Mouse (Mus musculus) heart, postnatal 25 days (tissue): ENCODE data around the gene Zfp488. TPM values are rescaled to one million over a fixed set of nuclear protein-coding genes. Genes with fewer than 3 reads are reported as not detected.

Experiments
- DNase-seq: peaks from one replicate; pipeline ENCODE4 v3.0.0; 2022; ENCODE audit warnings: low spot score
- intact Hi-C: fragments of 180-260 bp; cut with DNase I; formaldehyde crosslinking; loops from one replicate; pipeline ENCODE4 v1.15.1; 2025
- total RNA-seq, 2 experiments: library from RNA; stranded (reverse); gene quantifications; 2 replicates each; pipeline ENCODE4 v1.2.3; 2021

Gene Zfp488
- total RNA-seq, 2 experiments from 2014 or later: not detected

DNA sequence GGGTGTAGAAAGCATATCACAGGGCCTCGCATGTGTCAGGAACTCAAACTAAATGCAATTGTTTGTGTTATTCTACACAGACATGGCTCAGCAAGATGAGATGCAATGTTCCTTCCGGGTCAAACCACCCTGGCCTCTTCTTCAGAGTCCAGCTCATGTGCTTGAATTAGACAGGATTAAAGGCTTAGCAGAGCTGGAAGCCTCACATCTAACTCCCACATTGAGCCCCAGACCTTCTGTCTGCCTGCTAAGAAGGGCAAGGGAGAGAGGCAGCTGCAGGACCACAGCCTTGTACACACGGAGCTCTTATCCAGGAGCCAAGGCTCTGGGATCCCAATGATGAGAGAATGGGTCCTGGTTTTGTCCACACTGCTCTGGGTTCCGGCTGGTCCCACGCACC lies 24.8 kb downstream of the Zfp488 start, which contains the start of gene Rbp3:
Gene Rbp3, plus strand, starts transcription at position 243 of the 400 bp plus-strand sequence.
- intact Hi-C loops: no loop called here

DNA sequence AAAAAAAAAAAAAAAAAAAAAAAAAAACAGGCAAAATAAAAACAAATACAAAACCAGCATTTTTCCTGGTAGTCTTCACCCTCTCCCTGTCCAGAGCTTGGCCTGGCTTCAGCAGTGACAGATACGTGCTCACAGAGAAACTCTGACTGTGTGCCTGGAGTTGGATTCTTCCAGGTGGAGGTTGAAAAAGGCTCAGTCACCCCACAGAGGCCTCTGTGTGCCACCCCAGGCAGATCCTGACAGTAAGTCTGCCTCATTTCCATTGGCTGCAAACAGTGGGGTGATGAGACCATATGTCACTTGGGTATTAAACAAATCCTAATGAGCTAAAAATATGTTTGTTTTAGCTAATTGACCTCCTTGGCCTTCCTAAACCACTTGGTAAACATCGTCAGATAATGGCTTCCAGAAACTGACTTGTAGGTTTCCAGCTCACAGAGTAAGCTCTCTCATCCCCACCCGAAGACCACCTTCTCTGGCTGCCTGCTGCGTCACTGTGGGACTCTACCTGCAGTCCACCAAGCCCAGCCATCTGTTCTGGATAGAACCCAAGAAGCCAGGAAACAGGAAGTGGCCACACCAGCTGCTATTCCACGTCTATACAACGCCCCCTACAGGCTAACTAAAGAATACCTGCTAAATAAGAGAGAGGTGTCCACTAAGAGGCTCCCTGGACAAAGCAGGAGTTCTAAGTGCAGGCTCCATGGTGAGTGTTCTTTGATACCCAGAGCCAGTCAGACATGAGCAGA lies 26.2 kb downstream of the Zfp488 start:
- no peak for DNase-seq
- intact Hi-C loops: no loop called here

More for the DNA sequence above, 24.8 kb downstream of the Zfp488 start, which contains the start of gene Rbp3:
- no peak for DNase-seq

DNA sequence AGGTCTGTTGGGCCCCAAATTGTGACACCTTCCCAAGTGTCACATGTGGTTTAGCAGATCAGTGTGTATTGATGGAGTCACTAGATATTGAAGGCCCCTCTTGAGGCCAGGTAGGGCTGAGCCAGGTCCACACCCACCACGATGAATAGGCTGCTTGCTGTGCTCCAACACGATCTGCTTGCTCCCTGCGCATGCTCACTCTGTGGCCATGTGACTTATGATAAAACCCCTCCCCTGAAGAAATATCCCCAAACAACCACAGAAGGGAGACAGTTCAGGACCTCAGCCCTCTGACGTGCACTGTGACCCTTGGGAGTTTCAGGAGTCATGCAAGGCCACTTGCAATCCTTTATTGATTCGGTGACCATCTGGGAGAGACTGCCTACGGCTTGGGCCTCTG lies 32.4 kb downstream of the Zfp488 start:
- DNase-seq: no peak
- intact Hi-C loops: no loop called here

DNA sequence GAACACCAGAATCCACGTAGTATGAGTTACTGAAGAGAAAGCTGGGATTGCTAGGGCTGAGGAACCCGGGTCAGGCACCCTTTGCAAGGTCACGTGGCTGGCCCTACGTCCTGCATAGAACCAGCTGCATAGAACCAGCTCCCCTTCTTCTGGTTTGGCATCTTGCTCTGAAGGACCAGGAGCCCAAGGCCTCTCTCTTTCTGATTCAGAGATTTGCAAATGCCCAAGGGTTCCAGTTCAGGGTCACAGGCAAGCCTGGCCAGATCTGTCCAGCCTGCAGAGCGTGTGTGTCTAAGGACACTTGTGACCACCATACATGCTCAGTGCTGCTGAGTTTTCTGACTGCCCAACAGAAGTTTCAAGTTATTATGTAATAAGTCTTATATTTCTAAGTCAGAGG lies 36.3 kb downstream of the Zfp488 start:
- intact Hi-C loops: no loop called here
- no peak for DNase-seq

DNA sequence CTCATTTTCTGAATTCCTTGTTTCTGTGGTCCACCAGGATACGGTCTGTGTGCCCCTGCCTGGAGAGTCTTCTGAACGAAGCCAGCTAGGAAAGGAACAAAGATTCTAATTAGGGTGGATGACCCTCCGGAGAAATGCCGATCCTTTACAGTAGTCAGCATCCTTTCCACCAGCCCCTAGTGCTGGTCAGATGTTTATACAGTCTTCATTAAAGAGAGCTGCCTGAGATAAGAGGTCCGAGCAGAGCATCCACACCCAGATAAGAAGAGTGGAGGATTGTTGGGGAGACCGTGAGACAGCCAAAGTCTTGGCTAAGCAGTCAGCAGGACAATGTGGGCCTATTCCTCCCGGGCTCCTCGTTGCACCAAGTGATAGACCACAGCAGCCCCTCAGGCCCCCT lies 37.8 kb downstream of the Zfp488 start, which contains the start of gene Gdf2:
Gene Gdf2, plus strand, starts transcription at position 301 of the 400 bp plus-strand sequence.
- no peak for DNase-seq
- intact Hi-C loops: no loop called here

DNA sequence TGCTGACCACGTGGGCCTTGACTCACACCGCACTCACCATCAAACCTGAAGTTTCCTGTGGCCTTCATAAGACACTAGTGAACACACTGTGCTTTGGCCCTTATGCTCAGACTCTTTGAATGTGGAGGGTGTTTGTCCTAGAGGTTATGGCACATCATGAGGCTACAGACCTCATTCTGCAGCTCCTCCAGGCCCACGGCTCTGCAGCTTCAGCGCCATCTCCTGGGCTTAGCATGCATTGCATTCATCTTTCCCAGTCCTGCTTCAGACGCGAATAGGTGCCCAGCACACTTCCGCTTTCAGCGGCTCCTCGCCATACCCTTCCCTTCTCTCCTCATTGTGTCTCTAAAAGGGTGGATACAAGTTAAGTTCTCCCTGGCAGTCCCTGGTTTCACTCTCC lies 39.4 kb downstream of the Zfp488 start:
- DNase-seq: no peak
- intact Hi-C loops: no loop called here

DNA sequence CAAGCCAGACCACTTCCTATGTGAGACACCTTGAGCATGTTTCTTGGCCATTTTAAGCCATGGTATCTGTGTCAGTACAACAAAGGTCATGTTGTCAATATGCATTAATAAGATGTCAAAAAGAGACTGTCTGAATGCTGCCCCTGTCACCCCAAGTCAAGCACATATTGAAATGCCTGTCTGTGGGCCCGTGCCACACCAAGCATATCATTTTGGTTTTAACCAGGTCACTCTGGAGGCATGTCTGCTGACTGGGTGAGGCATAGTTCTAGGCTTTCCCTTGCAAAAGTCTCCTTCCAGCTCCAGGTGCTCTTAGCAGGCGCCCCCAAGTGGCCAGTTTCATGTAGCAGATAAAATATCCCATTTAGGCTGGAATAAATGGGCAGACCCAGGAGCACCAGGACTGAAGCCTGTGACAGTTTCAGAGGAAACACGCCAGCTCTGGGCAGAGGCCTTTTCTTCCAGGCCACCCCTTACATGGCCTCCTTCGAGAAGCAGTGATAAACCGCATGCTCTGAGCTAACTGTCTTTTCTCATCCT lies 44.7 kb downstream of the Zfp488 start:
- intact Hi-C loops: loop anchor here (1.0 to 2.0 kb wide), 2 partner anchors 239 to 261 kb away; no protein-coding TSS in a partner anchor

DNA sequence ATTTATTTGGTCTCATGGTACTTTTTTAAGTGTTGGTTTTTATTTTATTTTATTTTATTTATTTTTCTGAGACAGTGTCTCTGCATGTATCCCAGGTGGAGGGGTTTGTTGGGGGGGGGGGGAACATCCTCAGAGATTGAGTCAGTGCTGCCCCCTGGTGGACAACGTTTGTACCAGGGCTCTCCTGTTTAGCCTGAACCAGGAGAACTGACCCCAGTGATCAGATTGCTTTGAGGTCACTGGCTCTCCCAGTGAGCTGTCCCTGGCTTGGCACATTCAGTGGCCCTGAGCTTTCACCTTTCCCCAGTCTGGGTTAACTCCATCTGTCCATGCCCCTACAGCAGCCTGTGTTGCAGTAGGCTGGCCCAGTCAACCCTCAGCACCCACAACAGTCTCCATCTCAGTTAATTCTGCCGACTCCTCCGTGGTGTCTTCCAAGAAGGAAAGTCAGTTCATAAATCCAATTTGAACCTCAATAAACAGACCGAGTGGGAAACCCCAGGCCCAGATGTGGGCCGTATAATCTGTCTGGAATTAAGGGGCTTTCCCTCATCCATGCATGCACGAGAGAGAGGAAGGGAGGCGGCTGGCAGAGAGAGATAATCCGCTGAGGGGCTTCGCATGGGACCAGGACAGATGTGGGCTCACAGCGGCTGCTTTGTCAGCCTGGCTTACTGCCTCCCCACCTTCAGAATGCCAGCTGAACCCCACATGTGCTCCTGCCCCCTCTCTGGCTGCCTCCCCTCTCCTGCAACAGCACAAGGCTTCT lies 45.4 kb downstream of the Zfp488 start:
- no peak for DNase-seq
- intact Hi-C loops: loop anchor here (1.0 to 2.0 kb wide), 2 partner anchors 238 to 260 kb away; no protein-coding TSS in a partner anchor

More for the DNA sequence above, 44.7 kb downstream of the Zfp488 start:
- no peak for DNase-seq

DNA sequence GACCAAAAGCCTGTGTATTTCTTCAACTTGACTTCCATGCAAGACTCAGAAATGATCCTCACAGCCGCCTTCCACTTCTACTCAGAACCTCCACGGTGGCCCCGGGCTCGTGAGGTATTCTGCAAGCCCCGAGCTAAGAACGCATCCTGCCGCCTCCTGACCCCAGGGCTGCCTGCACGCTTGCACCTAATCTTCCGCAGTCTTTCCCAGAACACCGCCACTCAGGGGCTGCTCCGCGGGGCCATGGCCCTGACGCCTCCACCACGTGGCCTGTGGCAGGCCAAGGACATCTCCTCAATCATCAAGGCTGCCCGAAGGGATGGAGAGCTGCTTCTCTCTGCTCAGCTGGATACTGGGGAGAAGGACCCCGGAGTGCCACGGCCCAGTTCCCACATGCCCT lies 46.7 kb downstream of the Zfp488 start:
- intact Hi-C loops: loop anchor here (2.0 kb wide), 1 partner anchor 237 kb away; no protein-coding TSS in a partner anchor
- DNase-seq: no peak

DNA sequence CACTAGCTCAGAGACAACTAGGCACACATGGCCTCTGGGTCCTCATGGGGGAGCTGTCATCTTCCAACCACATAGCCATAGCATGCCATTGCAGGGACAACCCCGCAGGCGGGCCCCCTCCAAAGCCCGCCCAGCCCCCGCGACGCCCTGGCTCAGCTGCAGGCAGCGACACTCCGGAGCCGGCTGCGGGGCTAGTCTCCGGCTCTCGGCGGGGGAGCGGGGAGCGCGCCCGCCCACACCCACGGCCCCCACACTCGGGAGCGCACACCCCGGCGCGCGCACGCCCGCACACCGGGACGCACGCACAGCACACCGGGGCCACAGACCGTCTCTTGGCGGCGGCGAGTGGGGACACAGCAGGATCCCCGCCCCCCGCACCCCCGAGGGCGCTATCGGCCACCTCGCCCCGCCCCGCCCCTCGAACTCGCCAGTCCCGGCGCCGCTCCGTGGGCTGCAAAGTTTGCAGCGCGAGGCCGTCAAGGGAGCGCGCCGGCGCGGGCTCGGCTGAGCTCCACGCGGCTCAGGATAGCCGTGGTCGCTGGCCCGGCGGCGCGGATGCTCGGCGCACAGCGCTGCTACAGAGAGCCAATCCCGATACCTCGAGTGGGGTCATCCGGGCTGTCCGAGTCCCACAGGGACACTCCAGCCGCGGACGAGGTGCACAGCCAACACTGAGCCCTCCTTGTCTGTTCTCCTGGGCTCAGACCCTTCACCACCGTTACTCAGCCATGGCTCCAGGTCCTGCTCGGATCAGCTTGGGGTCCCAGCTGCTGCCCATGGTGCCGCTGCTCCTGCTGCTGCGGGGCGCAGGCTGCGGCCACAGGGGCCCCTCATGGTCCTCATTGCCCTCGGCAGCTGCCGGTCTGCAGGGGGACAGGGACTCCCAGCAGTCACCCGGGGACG lies 55.1 kb downstream of the Zfp488 start, which contains the start of gene Gdf10:
Gene Gdf10, plus strand, starts transcription at position 420 of the 903 bp plus-strand sequence.
- intact Hi-C loops: no loop called here

DNA sequence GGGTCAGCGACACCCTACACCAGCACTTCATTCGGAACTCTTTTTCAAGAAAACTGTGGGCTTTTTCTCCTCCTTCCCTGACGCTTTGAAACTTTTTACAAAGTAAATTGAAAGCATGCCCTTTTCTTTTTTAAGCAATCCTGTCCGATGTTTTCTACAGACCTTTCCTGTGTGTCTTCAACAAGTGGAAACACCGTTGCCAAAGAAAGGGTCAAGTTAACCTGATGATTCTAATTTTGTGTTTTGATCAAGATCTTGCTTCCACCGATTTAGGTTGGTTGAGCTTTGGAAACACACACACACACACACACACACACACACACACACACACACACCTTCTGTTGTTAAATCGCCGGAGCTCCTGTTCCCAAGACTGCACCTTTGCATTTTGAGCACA lies 55.8 kb downstream of the Zfp488 start:
- no peak for DNase-seq
- intact Hi-C loops: no loop called here

More for the DNA sequence above, 55.1 kb downstream of the Zfp488 start, which contains the start of gene Gdf10:
- no peak for DNase-seq

DNA sequence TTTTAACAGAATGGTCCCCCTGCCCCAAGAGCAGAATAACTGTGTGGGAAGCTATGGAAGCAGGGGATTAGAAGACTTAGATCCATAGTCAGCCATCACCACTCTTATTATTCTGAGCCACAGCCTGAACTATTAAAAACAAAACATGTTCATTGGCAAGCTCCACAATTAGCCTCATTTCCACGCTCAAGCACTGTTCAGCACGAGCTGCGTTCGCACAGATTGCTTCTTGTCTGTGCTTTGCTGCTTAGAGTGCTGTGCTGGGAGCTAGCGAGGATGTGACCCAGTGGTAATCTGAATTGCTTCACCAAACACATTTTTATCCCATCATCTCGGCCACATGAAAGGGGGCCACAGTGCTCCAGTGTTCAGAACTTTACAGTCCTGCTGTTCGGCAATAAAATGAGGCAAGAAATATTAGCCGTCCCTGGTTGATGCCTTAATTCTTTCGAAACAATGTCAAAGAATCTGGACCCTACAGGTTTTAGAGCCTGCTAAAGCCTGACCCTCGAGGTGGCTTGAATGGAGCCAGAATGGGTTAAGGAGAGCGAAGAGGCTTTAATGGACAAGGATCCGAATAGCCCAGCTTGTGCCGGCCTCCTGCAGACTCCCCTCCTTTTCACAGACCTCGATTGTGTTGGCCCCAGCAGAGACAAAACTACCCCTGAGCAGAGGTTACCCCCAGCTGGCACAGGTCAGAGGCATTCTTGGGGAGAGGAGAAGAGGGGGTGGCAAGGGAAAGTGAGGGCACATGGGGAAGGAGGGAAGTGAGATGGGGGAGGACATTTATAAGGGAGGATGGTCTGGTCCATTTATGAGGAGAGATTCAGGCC lies 57.6 kb downstream of the Zfp488 start:
- intact Hi-C loops: no loop called here
- no peak for DNase-seq

Other genes starting within 250 kb of the Zfp488 start
- 1 to 10 TPM; 1.6 to 1.7 TPM for gene Gdf10, start 55.2 kb downstream of the Zfp488 start, total RNA-seq
- under 1 TPM; 0.26 to 0.36 TPM for gene Gdf2, start 37.7 kb downstream of the Zfp488 start, total RNA-seq
- not detected for gene Rbp3, start 24.8 kb downstream of the Zfp488 start, total RNA-seq
- not detected for gene Gm30083, start 36.4 kb upstream of the Zfp488 start, total RNA-seq
- gene Gm5460, start 38.0 kb upstream of the Zfp488 start, total RNA-seq: not detected
- gene Antxrl, start 73.9 kb upstream of the Zfp488 start, total RNA-seq: not detected
- gene Anxa8, start 107.2 kb upstream of the Zfp488 start, total RNA-seq: 1 to 10 TPM; 3.1 to 3.8 TPM
- not detected for gene A630023A22Rik, start 124.0 kb upstream of the Zfp488 start, total RNA-seq
- under 1 TPM; 0.17 to 0.23 TPM for gene Npy4r, start 173.7 kb upstream of the Zfp488 start, total RNA-seq
- under 1 TPM; 0.08 to 0.28 TPM for gene Gprin2, start 222.9 kb upstream of the Zfp488 start, total RNA-seq
- gene Syt15, start 240.8 kb upstream of the Zfp488 start, total RNA-seq: under 1 TPM; 0.70 to 0.75 TPM